Mouse (Mus musculus) forebrain, embryonic 11.5 days (tissue): ENCODE measurements around the gene Tmem184a. TPM values are rescaled to one million over a fixed set of nuclear protein-coding genes. Genes with fewer than 3 reads are reported as not detected.

Source experiments
- ATAC-seq: fragments of 200-750 bp; cut with Nextera tagmentation; replicated peaks from 2 replicates; pipeline ENCODE4 v1.8.0; 2017; ENCODE audit warnings: moderate TSS enrichment; ENCODE audit not compliant: low FRiP score
- DNase-seq: peaks from one replicate; pipeline ENCODE4 v3.0.0-alpha.2; 2017; ENCODE audit warnings: low spot score
- H3K27ac ChIP-seq: fragments of 300-500 bp; sonication (generic); 2 replicates; pipeline ENCODE4 v1.5.1; 2014; ENCODE audit warnings: low read depth, low read length
- H3K27me3 ChIP-seq: fragments of 300-500 bp; sonication (generic); 2 replicates; pipeline ENCODE4 v1.6.1; 2014; ENCODE audit warnings: mild to moderate bottlenecking, low read length, mixed read lengths; ENCODE audit not compliant: control insufficient read depth, insufficient read depth
- H3K36me3 ChIP-seq: fragments of 300-500 bp; sonication (generic); 2 replicates; pipeline ENCODE4 v1.6.1; 2014; ENCODE audit warnings: mild to moderate bottlenecking, low read length, moderate library complexity, mixed read lengths; ENCODE audit not compliant: control insufficient read depth, insufficient read depth
- H3K4me1 ChIP-seq: fragments of 300-500 bp; sonication (generic); replicated peaks from 2 replicates; pipeline ENCODE4 v1.6.1; 2014; ENCODE audit warnings: low read length, mixed read lengths; ENCODE audit not compliant: control insufficient read depth, insufficient read depth
- H3K4me2 ChIP-seq: fragments of 300-500 bp; sonication (generic); 2 replicates; pipeline ENCODE4 v1.6.1; 2014; ENCODE audit warnings: low read depth, mild to moderate bottlenecking, low read length, moderate library complexity, mixed read lengths; ENCODE audit not compliant: severe bottlenecking
- H3K4me3 ChIP-seq: fragments of 300-500 bp; sonication (generic); 2 replicates; pipeline ENCODE4 v1.5.1; 2014; ENCODE audit warnings: low read depth, low read length
- H3K9ac ChIP-seq: fragments of 300-500 bp; sonication (generic); 2 replicates; pipeline ENCODE4 v1.6.1; 2014; ENCODE audit warnings: low read length
- H3K9me3 ChIP-seq: fragments of 300-500 bp; sonication (generic); 2 replicates; pipeline ENCODE4 v1.6.1; 2016; ENCODE audit warnings: low read length, mixed read lengths; ENCODE audit not compliant: control insufficient read depth
- WGBS: fragments of 180-500 bp; shearing (Covaris S2); extraction: QIAGEN DNeasy Blood & Tissue Kit; methylation state at CpG from one replicate; pipeline ENCODE4 v1.1.7; 2014; 5-methylcytosine and 5-hydroxymethylcytosine counted together
- polyA plus RNA-seq: library from polyadenylated mRNA; unstranded; fragments of >200 nt; fragmentation: Nextera tagmentation; extraction: Ambion mirVana; gene quantifications from 2 replicates; pipeline ENCODE4 v1.2.1, GENCODE M21; 2014

Tmem184a gene
- polyA plus RNA-seq, 1 experiment from 2014 or later = 1.1 TPM

GRCm38 (mm10) chr5:139793338-139794089, 26.2 kb downstream of the Tmem184a start:
- DNase-seq (no peak), ATAC-seq (no peak)
- Histone ChIP-seq H3K9ac (no peak overlapping the region), H3K4me1 (peaks cover 24% of the 10 kb centered on the region), H3K9me3 (no peaks in the 10 kb centered on the region), H3K4me2 (peak overlapping the region; percentile 2; the same call in 1 of the 2 replicates), H3K27me3 (no peaks in the 10 kb centered on the region), H3K36me3 (no peaks in the 10 kb centered on the region), H3K27ac (no peak overlapping the region), H3K4me3 (no peak overlapping the region)
- WGBS = 77% methylated on average over 11 of the region's 11 CpGs

GRCm38 (mm10) chr5:139792966-139793337, 26.8 kb downstream of the Tmem184a start:
- Histone ChIP-seq H3K36me3 (no peaks in the 10 kb centered on the region), H3K4me3 (no peak overlapping the region)
- 77% methylated on average over 3 of the region's 3 CpGs for WGBS

GRCm38 (mm10) chr5:139792159-139792775, 27.4 kb downstream of the Tmem184a start:
- ATAC-seq = no peak
- H3K27ac ChIP-seq = no peak overlapping the region
- no peak for DNase-seq
- peaks cover 12% of the 10 kb centered on the region for H3K4me1 ChIP-seq
- peak overlapping the region; percentile 75 for H3K9ac ChIP-seq
- no peaks in the 10 kb centered on the region for H3K9me3 ChIP-seq
- peak overlapping the region; percentile 82 for H3K4me3 ChIP-seq
- no peaks in the 10 kb centered on the region for H3K36me3 ChIP-seq
- peak overlapping the region; percentile 100 for H3K4me2 ChIP-seq
- no peaks in the 10 kb centered on the region for H3K27me3 ChIP-seq
- 24% methylated on average over 11 of the region's 11 CpGs for WGBS

More at GRCm38 (mm10) chr5:139792966-139793337, 26.8 kb downstream of the Tmem184a start:
- Histone ChIP-seq H3K27ac (no peak overlapping the region), H3K9ac (no peak overlapping the region), H3K4me1 (peaks cover 19% of the 10 kb centered on the region), H3K27me3 (no peaks in the 10 kb centered on the region), H3K9me3 (no peaks in the 10 kb centered on the region), H3K4me2 (no peak overlapping the region)
- ATAC-seq (no peak), DNase-seq (no peak)

- peak; percentile 89 for ATAC-seq
Measured at GRCm38 (mm10) chr5:139791227-139792158, 28.2 kb downstream of the Tmem184a start, which contains the start of gene Mafk. Mafk (plus strand) TSS chr5:139791513.

GRCm38 (mm10) chr5:139789466-139789865, 30.3 kb downstream of the Tmem184a start:
- ATAC-seq = no peak
- no peaks in the 10 kb centered on the region for H3K36me3 ChIP-seq
- H3K4me1 ChIP-seq = peaks cover 4% of the 10 kb centered on the region; the same call in 1 of the 2 replicates
- H3K9me3 ChIP-seq = no peaks in the 10 kb centered on the region
- no peak overlapping the region for H3K4me3 ChIP-seq
- 69% methylated on average over 4 of the region's 4 CpGs for WGBS
- no peak for DNase-seq
- no peaks in the 10 kb centered on the region for H3K27me3 ChIP-seq
- H3K9ac ChIP-seq = no peak overlapping the region
- no peak overlapping the region for H3K27ac ChIP-seq
- H3K4me2 ChIP-seq = no peak overlapping the region

More at GRCm38 (mm10) chr5:139791227-139792158, 28.2 kb downstream of the Tmem184a start, which contains the start of gene Mafk:
- Histone ChIP-seq H3K36me3 (no peaks in the 10 kb centered on the region), H3K27me3 (no peaks in the 10 kb centered on the region), H3K4me3 (peak within 1 kb of the TSS; percentile 82), H3K4me1 (peaks cover 5% of the 10 kb centered on the region; the same call in 1 of the 2 replicates), H3K9ac (peak within 1 kb of the TSS; percentile 75), H3K4me2 (peak within 1 kb of the TSS; percentile 100), H3K27ac (no peak within 1 kb of the TSS), H3K9me3 (no peaks in the 10 kb centered on the region)
- peak; percentile 99 for DNase-seq
- under 1% methylated on average over 91 of the region's 92 CpGs for WGBS

- no peak overlapping the region for H3K9ac ChIP-seq
- H3K4me3 ChIP-seq = no peak overlapping the region
- H3K36me3 ChIP-seq = no peaks in the 10 kb centered on the region
- no peaks in the 10 kb centered on the region for H3K27me3 ChIP-seq
- 86% methylated on average over 8 of the region's 8 CpGs for WGBS
- no peak overlapping the region for H3K4me2 ChIP-seq
- H3K9me3 ChIP-seq = no peaks in the 10 kb centered on the region
- ATAC-seq = no peak
- H3K27ac ChIP-seq = no peak overlapping the region
- H3K4me1 ChIP-seq = no peaks in the 10 kb centered on the region
- DNase-seq = no peak
Measured at GRCm38 (mm10) chr5:139781406-139781805, 38.3 kb downstream of the Tmem184a start.

DNA sequence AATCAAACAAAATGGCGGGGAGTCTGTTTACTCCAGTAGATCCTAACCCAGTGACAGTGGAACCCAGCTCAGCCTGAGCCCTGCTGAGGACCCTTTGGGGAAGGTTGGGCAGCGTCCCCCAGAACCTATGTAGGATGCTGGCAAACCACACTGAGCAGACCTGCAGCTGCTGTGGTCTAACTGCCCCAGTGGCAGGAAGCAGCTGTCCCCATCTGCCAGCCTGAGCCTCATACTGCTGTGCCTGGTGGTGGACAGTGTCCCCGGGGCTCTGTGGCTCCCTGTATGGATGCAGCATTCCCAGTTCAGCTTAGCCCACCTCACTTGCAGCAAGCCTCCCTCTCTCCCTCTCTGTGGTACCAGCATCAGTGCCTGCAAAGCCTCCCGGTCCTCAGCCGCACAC, 42.8 kb downstream of the Tmem184a start:
- DNase-seq (no peak), ATAC-seq (no peak)
- H3K27ac ChIP-seq = no peak overlapping the region
- H3K4me3 ChIP-seq = no peak overlapping the region
- H3K4me1 ChIP-seq = peaks cover 2% of the 10 kb centered on the region; the same call in 1 of the 2 replicates
- WGBS = 81% methylated on average over 5 of the region's 5 CpGs
- H3K9ac ChIP-seq = no peak overlapping the region
- H3K36me3 ChIP-seq = no peaks in the 10 kb centered on the region; the same call in 1 of the 2 replicates
- no peak overlapping the region for H3K4me2 ChIP-seq
- H3K27me3 ChIP-seq = no peaks in the 10 kb centered on the region
- H3K9me3 ChIP-seq = no peaks in the 10 kb centered on the region
